Mouse (Mus musculus) heart, adult 9 months (tissue): ENCODE results near the gene Dctn3.

Experiments used
- DNase-seq, 2 experiments: peaks; one replicate each; pipeline ENCODE4 v3.0.0; 2022; ENCODE audit warnings: low spot score in 2 of 2

Dctn3 gene

DNA sequence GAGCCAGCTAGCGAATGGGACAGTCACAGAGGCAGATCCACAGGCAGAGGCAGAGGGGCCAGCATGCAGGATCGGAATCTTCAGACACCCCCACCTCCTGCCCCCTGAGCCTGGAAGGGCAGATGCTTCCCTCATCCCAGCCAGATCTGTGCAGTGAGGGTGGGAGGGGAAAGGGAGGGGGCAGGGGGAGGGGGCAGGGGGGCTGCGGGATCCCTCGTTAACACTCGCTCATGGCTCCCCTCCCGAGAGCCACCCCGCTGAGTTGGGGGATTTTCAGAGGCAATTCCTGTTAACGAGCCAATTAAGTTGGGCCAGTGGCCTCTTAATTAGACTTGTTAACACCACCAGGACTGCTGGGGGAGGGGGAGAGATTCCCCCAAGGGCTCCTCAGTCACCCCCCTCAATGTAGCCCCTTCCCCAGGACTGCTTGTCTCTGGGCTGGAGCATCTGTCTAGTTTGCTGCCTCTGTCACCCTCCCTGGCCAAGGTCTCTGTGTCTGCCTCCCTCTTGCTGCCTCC, 50.9 kb downstream of the Dctn3 start:
- DNase-seq, result no peak

DNA sequence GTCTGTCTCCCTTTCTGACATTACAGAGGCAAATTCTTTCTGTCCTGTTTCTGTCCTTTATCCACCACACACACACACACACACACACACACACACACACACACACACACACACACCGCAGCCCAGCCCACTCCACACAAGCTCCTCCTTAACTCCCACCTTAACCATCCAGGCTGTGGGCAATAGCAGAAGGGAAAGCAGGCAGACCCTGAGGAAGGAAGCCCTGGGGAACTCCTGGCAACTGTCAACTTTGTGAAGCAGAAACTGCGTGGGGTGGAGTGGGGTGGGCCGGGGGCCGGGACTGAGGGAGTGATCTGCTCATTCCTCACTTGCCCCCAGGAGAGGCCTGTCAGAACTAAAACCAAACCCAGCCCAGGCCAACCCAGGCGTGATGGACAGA, 51.5 kb downstream of the Dctn3 start:
- no peak for DNase-seq

DNA sequence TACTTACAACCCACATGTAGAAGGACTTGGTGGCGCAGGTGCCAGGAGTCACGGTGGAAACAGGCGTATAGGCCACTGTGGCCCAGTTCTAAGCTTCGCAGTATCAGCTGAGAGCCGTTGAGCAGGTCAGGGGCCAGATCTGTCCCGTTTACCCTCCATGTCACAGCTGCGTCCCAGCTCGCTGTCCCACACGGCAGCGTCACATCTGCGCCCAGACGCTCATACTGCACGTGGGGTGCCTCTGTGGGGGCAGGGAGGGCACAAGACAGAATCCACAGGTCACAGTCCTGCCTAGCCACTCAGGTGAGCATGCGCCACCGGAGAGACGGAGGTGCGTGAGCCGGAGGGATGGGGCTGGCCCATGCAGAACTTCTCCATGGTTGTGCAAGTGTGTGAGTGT, 52.1 kb downstream of the Dctn3 start:
- no peak for DNase-seq

DNA sequence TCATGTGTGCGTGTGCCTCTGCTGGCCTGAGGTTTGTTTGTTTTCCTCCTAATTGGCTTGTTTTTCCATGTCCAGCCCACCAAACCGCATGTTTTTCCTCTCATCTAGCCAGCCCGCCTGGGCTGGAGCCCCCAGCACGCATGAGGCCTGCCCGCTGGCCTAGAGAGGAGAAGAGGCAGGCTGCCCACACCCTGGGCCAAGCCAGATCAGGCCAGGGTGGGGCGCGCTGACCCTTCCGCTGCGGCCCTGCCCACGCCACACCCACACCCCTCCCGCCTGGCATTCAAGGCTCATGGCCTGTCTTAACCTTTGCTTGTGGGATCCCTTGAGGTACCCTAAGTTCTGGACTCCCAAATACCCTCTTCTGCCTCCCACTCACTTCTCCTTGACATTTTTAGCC, 56.3 kb downstream of the Dctn3 start:
- no peak for DNase-seq

DNA sequence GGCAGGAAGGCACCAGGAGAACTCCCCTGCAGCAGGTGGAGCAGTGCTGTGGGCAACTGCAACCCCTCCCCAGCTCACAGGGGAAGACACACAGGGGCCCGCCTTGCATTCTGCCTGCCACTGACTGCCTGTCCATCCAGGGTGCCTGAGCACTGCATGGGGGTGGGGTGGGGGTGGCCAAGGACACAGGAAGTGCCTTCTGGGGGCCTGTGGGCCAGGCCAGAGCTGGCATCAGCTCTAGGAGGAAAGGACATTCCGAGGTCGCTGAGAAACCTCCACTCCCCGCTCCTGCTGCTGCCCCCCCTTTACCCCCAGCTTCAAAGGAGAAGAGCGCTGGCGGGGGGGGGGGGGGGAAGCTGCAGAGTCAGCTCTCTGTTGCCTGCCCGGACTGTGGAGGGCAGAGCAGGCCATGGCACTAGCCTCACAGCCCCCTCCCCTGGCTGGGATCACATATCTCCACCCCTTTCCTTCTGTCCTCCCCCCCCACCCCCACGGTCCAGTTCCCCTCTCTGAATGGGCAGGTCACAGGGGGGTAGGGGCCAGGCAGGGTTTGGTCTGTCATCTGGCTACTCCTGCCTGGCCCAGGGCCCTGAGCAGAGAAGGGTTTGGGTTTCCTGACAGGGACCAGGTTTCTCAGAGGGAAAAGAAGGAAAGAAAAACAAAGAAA, 57.8 kb downstream of the Dctn3 start:
- no peak for DNase-seq
